Comparison of ENCODE assay signal across 16 mouse cellular contexts in genomic region chr15:32633713-32634112, GRCm38 (mm10).
"Had no signal": no experiment of that assay in that cellular context is flagged by ENCODE, and none has a peak within 500 bp of the region (broad histone marks: within the 10 kb centered on the region; RNA-seq: fewer than 3 reads in every experiment).

No protein-coding gene starts in this region.

- H3K9ac ChIP-seq: neural tube, embryonic 13.5 days; neural tube, embryonic 15.5 days; stomach, embryonic 15.5 days had no signal

- H3K27me3 ChIP-seq: neural tube, embryonic 13.5 days; neural tube, embryonic 15.5 days; stomach, embryonic 15.5 days had no signal

- H3K36me3 ChIP-seq: neural tube, embryonic 13.5 days; neural tube, embryonic 15.5 days; stomach, embryonic 15.5 days had no signal

- DNase-seq: retina, postnatal 1 day; right cerebral cortex, adult 18-20 months; right cerebral cortex, postnatal 14 days; right cerebral cortex, postnatal 25 days; right cerebral cortex, postnatal 4 days; spleen, adult 18-20 months; thymus, adult 18-20 months; thymus, adult 2 months; thymus, postnatal 14 days; thymus, postnatal 25 days; thymus, postnatal 36 days; thymus, postnatal 4 days had no signal

- H3K4me2 ChIP-seq: neural tube, embryonic 13.5 days; neural tube, embryonic 15.5 days; stomach, embryonic 15.5 days had no signal

- H3K27ac ChIP-seq: neural tube, embryonic 13.5 days; neural tube, embryonic 15.5 days; stomach, embryonic 15.5 days; stomach, postnatal 0 days had no signal

- H3K4me1 ChIP-seq: neural tube, embryonic 15.5 days; stomach, embryonic 15.5 days had no signal

- H3K9me3 ChIP-seq: neural tube, embryonic 13.5 days; neural tube, embryonic 15.5 days; stomach, embryonic 15.5 days had no signal

- H3K4me3 ChIP-seq: neural tube, embryonic 13.5 days; neural tube, embryonic 15.5 days; stomach, embryonic 15.5 days had no signal
